8 mouse cellular contexts compared by ENCODE assay signal in genomic region chr7:143464811-143465560, GRCm38 (mm10). TPM values are rescaled to one million over a fixed set of nuclear protein-coding genes. Genes with fewer than 3 reads are reported as not detected.
DNase-seq lines count a peak whose midpoint lies in the region; ATAC-seq and TF ChIP-seq lines count a peak whose summit lies in the region.

No protein-coding gene starts in this region.

- H3K4me2 ChIP-seq in forebrain, embryonic 14.5 days (ENCODE audit: low read length), result peak overlapping the region; percentile 59
- peak overlapping the region; percentile 71 for H3K4me2 ChIP-seq in hindbrain, embryonic 15.5 days
- peak overlapping the region; percentile 67 for H3K4me2 ChIP-seq in liver, embryonic 14.5 days (ENCODE audit: low read depth)
- H3K4me2 ChIP-seq in neural tube, embryonic 12.5 days (replicated peaks), result peak overlapping the region; percentile 71

- H3K36me3 ChIP-seq in E14TG2a.4 (ENCODE audit: insufficient read depth, low read length), result no peaks in the 10 kb centered on the region
- H3K36me3 ChIP-seq in forebrain, embryonic 14.5 days (ENCODE audit: control insufficient read depth, insufficient read depth, low read length), result no peaks in the 10 kb centered on the region
- H3K36me3 ChIP-seq in hindbrain, embryonic 15.5 days, result no peaks in the 10 kb centered on the region
- H3K36me3 ChIP-seq in liver, embryonic 14.5 days (replicated peaks; ENCODE audit: control insufficient read depth, insufficient read depth, low read depth), result no peaks in the 10 kb centered on the region
- H3K36me3 ChIP-seq in neural tube, embryonic 12.5 days, result no peaks in the 10 kb centered on the region; the same call in 1 of the 2 replicates

- WGBS in forebrain, embryonic 14.5 days, result 33% methylated on average over 56 of the region's 56 CpGs
- WGBS in hindbrain, embryonic 15.5 days, result 19% methylated on average over 56 of the region's 56 CpGs
- whole genome bisulfite sequencing in liver, embryonic 14.5 days (ENCODE audit: insufficient replicate concordance), result 14% methylated on average over 55 of the region's 56 CpGs
- 18% methylated on average over 49 of the region's 56 CpGs for WGBS in neural tube, embryonic 12.5 days

- peaks cover 75% of the 10 kb centered on the region for H3K4me1 ChIP-seq in E14TG2a.4 (replicated peaks; ENCODE audit: low read depth, low read length)
- peaks cover 10% of the 10 kb centered on the region for H3K4me1 ChIP-seq in forebrain, embryonic 14.5 days (ENCODE audit: control insufficient read depth, insufficient read depth, low read length)
- peaks cover 15% of the 10 kb centered on the region; the same call in 1 of the 2 replicates for H3K4me1 ChIP-seq in hindbrain, embryonic 15.5 days (replicated peaks)
- H3K4me1 ChIP-seq in liver, embryonic 14.5 days (replicated peaks; ENCODE audit: control insufficient read depth in 2 of 2, insufficient read depth in 2 of 2, low read length in 1 of 2), result peaks cover 0 to 3% of the 10 kb centered on the region in 2 experiments; a peak in 1 of 4 replicates
- peaks cover 27% of the 10 kb centered on the region for H3K4me1 ChIP-seq in neural tube, embryonic 12.5 days

- ATAC-seq in forebrain, embryonic 14.5 days, result no peak
- peak; percentile 9; the same call in 1 of the 2 replicates for ATAC-seq in hindbrain, embryonic 15.5 days (ENCODE audit: low FRiP score, low read depth)
- no peak; the same call in 1 of the 2 replicates for ATAC-seq in liver, embryonic 14.5 days (ENCODE audit: insufficient read depth)
- ATAC-seq in neural tube, embryonic 12.5 days (ENCODE audit: low FRiP score, low read depth), result no peak

- H3K9ac ChIP-seq in forebrain, embryonic 14.5 days (ENCODE audit: low read length), result peak overlapping the region; percentile 43; the same call in 1 of the 2 replicates
- H3K9ac ChIP-seq in hindbrain, embryonic 15.5 days, result peak overlapping the region; percentile 40
- peak overlapping the region; percentile 23 for H3K9ac ChIP-seq in liver, embryonic 14.5 days (replicated peaks)
- H3K9ac ChIP-seq in neural tube, embryonic 12.5 days, result peak overlapping the region; percentile 40; the same call in 1 of the 2 replicates

- TF ChIP-seq CTCF in E14TG2a.4 (conservative IDR thresholded peaks at IDR 0.05; ENCODE audit: low read length), result no peak
- TF ChIP-seq CTCF in liver, embryonic 14.5 days (IDR thresholded peaks at IDR 0.05; ENCODE audit: low read depth), result no peak

- H3K27me3 ChIP-seq in E14TG2a.4 (ENCODE audit: insufficient read depth, low read length), result peaks cover 85% of the 10 kb centered on the region
- peaks cover 11% of the 10 kb centered on the region; the same call in 1 of the 2 replicates for H3K27me3 ChIP-seq in forebrain, embryonic 14.5 days (replicated peaks; ENCODE audit: control insufficient read depth, insufficient read depth, low read length)
- peaks cover 11% of the 10 kb centered on the region for H3K27me3 ChIP-seq in hindbrain, embryonic 15.5 days
- H3K27me3 ChIP-seq in liver, embryonic 14.5 days (ENCODE audit: control insufficient read depth, insufficient read depth, low read length), result peaks cover 13% of the 10 kb centered on the region
- peaks cover 10% of the 10 kb centered on the region; the same call in 1 of the 2 replicates for H3K27me3 ChIP-seq in neural tube, embryonic 12.5 days (replicated peaks)

- no peak overlapping the region for H3K27ac ChIP-seq in forebrain, embryonic 14.5 days (ENCODE audit: low read depth, low read length)
- H3K27ac ChIP-seq in hindbrain, embryonic 15.5 days (replicated peaks), result no peak overlapping the region
- no peak overlapping the region for H3K27ac ChIP-seq in liver, embryonic 14.5 days
- H3K27ac ChIP-seq in neural tube, embryonic 12.5 days, result no peak overlapping the region

- H3K9me3 ChIP-seq in E14TG2a.4 (ENCODE audit: low read length), result no peaks in the 10 kb centered on the region
- peaks cover 3% of the 10 kb centered on the region; the same call in 1 of the 2 replicates for H3K9me3 ChIP-seq in forebrain, embryonic 14.5 days (replicated peaks; ENCODE audit: control insufficient read depth, low read length)
- H3K9me3 ChIP-seq in hindbrain, embryonic 15.5 days, result no peaks in the 10 kb centered on the region
- H3K9me3 ChIP-seq in liver, embryonic 14.5 days (ENCODE audit: control insufficient read depth, low read length), result peaks cover 11% of the 10 kb centered on the region
- H3K9me3 ChIP-seq in neural tube, embryonic 12.5 days, result peaks cover 19% of the 10 kb centered on the region

- TF ChIP-seq EP300 in liver, embryonic 14.5 days (IDR thresholded peaks at IDR 0.05; ENCODE audit: low read depth), result no peak

- peak overlapping the region; percentile 71 for H3K4me3 ChIP-seq in E14TG2a.4 (replicated peaks; ENCODE audit: low read length)
- H3K4me3 ChIP-seq in forebrain, embryonic 14.5 days (ENCODE audit: low read depth, low read length), result peak overlapping the region; percentile 28
- H3K4me3 ChIP-seq in hindbrain, embryonic 15.5 days, result peak overlapping the region; percentile 33
- peak overlapping the region; percentile 14 to 34; a peak in 3 of 4 replicates for H3K4me3 ChIP-seq in liver, embryonic 14.5 days (ENCODE audit: insufficient read depth in 1 of 2, low read depth in 2 of 2, low read length in 2 of 2)
- H3K4me3 ChIP-seq in neural tube, embryonic 12.5 days, result peak overlapping the region; percentile 36

- peak; percentile 72 for DNase-seq in ZHBTc4 (ENCODE audit: low read depth, low spot score)
- no peak for DNase-seq in forebrain, embryonic 14.5 days (ENCODE audit: low spot score)
- DNase-seq in liver, embryonic 14.5 days (ENCODE audit: low read depth in 3 of 3, low spot score in 3 of 3), result no peak
- DNase-seq in urinary bladder, postnatal 25 days (ENCODE audit: low spot score), result peak; percentile 53
- DNase-seq in spleen, postnatal 36 days (ENCODE audit: low spot score in 2 of 2), result no peak

RNA-seq across cellular contexts. Expression of gene Cdkn1c, which starts 4.1 kb away (rescaled TPM):
- polyA plus RNA-seq in forebrain, embryonic 14.5 days (2014; fragmentation: Nextera tagmentation; extraction: Ambion mirVana), result 229 and 231 TPM in 2 replicates
- polyA plus RNA-seq in hindbrain, embryonic 15.5 days (2015; fragmentation: Nextera tagmentation; extraction: Ambion mirVana), result 267 and 430 TPM in 2 replicates
- 48.5 and 71.0 TPM in 2 replicates for polyA plus RNA-seq in liver, embryonic 14.5 days (2012; rRNA removed)
- polyA plus RNA-seq in liver, embryonic 14.5 days (2014; fragmentation: Nextera tagmentation; extraction: Ambion mirVana), result 161 and 167 TPM in 2 replicates
- polyA plus RNA-seq in neural tube, embryonic 12.5 days (2016; fragmentation: Nextera tagmentation; extraction: Ambion mirVana), result 1,329 and 1,332 TPM in 2 replicates

RNA-seq across cellular contexts. Expression of gene Slc22a18, which starts 8.6 kb away (rescaled TPM):
- polyA plus RNA-seq in forebrain, embryonic 14.5 days (2014; fragmentation: Nextera tagmentation; extraction: Ambion mirVana), result 0.52 and 0.66 TPM in 2 replicates
- polyA plus RNA-seq in hindbrain, embryonic 15.5 days (2015; fragmentation: Nextera tagmentation; extraction: Ambion mirVana), result 0.75 and 1.7 TPM in 2 replicates
- 7.2 and 13.2 TPM in 2 replicates for polyA plus RNA-seq in liver, embryonic 14.5 days (2012; rRNA removed)
- 9.4 and 9.8 TPM in 2 replicates for polyA plus RNA-seq in liver, embryonic 14.5 days (2014; fragmentation: Nextera tagmentation; extraction: Ambion mirVana)
- polyA plus RNA-seq in neural tube, embryonic 12.5 days (2016; fragmentation: Nextera tagmentation; extraction: Ambion mirVana), result 0.52 and 0.85 TPM in 2 replicates

RNA-seq across cellular contexts. Expression of gene Phlda2, which starts 38.0 kb away (rescaled TPM):
- 0.32 TPM in 1 of 2 replicates, not detected in the other for polyA plus RNA-seq in forebrain, embryonic 14.5 days (2014; fragmentation: Nextera tagmentation; extraction: Ambion mirVana)
- 0.54 and 1.2 TPM in 2 replicates for polyA plus RNA-seq in hindbrain, embryonic 15.5 days (2015; fragmentation: Nextera tagmentation; extraction: Ambion mirVana)
- 18.2 and 31.2 TPM in 2 replicates for polyA plus RNA-seq in liver, embryonic 14.5 days (2012; rRNA removed)
- polyA plus RNA-seq in liver, embryonic 14.5 days (2014; fragmentation: Nextera tagmentation; extraction: Ambion mirVana), result 19.3 and 23.2 TPM in 2 replicates
- polyA plus RNA-seq in neural tube, embryonic 12.5 days (2016; fragmentation: Nextera tagmentation; extraction: Ambion mirVana), result 1.9 and 2.4 TPM in 2 replicates

Comparison
In these comparisons a context has a peak if more than half of its experiments do, and no peak if none do; other contexts are left out.
1. DNase-seq: peak in ZHBTc4 (single experiment) and urinary bladder, postnatal 25 days (single experiment); none in forebrain, embryonic 14.5 days (single experiment), liver, embryonic 14.5 days (0 of 3) and spleen, postnatal 36 days (0 of 2).
2. Peak in every context shown above with its lines, with median percentiles within 50 percentile points of each other: H3K4me3 ChIP-seq, H3K4me2 ChIP-seq and H3K9ac ChIP-seq.